Mouse (Mus musculus): ENCODE results near the gene Psmb3. TPM values are rescaled to one million over a fixed set of nuclear protein-coding genes. Genes with fewer than 3 reads are reported as not detected.

Psmb3 gene
- polyA plus RNA-seq, 1 experiment from 2014 or later: 468 TPM

Other genes starting within 250 kb of the Psmb3 start
- gene 4933428G20Rik, start 203.1 kb upstream of the Psmb3 start, polyA plus RNA-seq (2014; fragmentation: Nextera tagmentation; extraction: Ambion mirVana): 0.20 TPM in 1 of 2 replicates, not detected in the other
- gene Srcin1, start 127.2 kb upstream of the Psmb3 start, polyA plus RNA-seq (2014; fragmentation: Nextera tagmentation; extraction: Ambion mirVana): 1.9 and 2.2 TPM in 2 replicates
- 5.7 and 9.1 TPM in 2 replicates for gene Epop, start 73.7 kb upstream of the Psmb3 start, polyA plus RNA-seq (2014; fragmentation: Nextera tagmentation; extraction: Ambion mirVana)
- gene Mllt6, start 40.0 kb upstream of the Psmb3 start, polyA plus RNA-seq (2014; fragmentation: Nextera tagmentation; extraction: Ambion mirVana): 4.1 and 4.2 TPM in 2 replicates
- gene Cisd3, start 17.6 kb upstream of the Psmb3 start, polyA plus RNA-seq (2014; fragmentation: Nextera tagmentation; extraction: Ambion mirVana): 11.8 and 14.8 TPM in 2 replicates
- gene Pcgf2, start 2.9 kb upstream of the Psmb3 start, polyA plus RNA-seq (2014; fragmentation: Nextera tagmentation; extraction: Ambion mirVana): 16.9 and 18.6 TPM in 2 replicates
- gene Pip4k2b, start 41.3 kb downstream of the Psmb3 start, polyA plus RNA-seq (2014; fragmentation: Nextera tagmentation; extraction: Ambion mirVana): 2.9 and 3.4 TPM in 2 replicates
- gene Cwc25, start 63.2 kb downstream of the Psmb3 start, polyA plus RNA-seq (2014; fragmentation: Nextera tagmentation; extraction: Ambion mirVana): 13.1 and 17.0 TPM in 2 replicates
- 0.39 and 0.60 TPM in 2 replicates for gene 1700001P01Rik, start 72.5 kb downstream of the Psmb3 start, polyA plus RNA-seq (2014; fragmentation: Nextera tagmentation; extraction: Ambion mirVana)
- 437 and 458 TPM in 2 replicates for gene Rpl23, start 79.0 kb downstream of the Psmb3 start, polyA plus RNA-seq (2014; fragmentation: Nextera tagmentation; extraction: Ambion mirVana)
- gene Lasp1, start 95.6 kb downstream of the Psmb3 start, polyA plus RNA-seq (2014; fragmentation: Nextera tagmentation; extraction: Ambion mirVana): 45.8 and 61.1 TPM in 2 replicates
- 15.1 TPM in 2 replicates for gene B230217C12Rik, start 137.4 kb downstream of the Psmb3 start, polyA plus RNA-seq (2014; fragmentation: Nextera tagmentation; extraction: Ambion mirVana)
- 0.53 and 1.0 TPM in 2 replicates for gene Fbxo47, start 180.8 kb downstream of the Psmb3 start, polyA plus RNA-seq (2014; fragmentation: Nextera tagmentation; extraction: Ambion mirVana)